Mouse (Mus musculus): ENCODE results near the gene Cntnap5a.

Gene Cntnap5a

DNA sequence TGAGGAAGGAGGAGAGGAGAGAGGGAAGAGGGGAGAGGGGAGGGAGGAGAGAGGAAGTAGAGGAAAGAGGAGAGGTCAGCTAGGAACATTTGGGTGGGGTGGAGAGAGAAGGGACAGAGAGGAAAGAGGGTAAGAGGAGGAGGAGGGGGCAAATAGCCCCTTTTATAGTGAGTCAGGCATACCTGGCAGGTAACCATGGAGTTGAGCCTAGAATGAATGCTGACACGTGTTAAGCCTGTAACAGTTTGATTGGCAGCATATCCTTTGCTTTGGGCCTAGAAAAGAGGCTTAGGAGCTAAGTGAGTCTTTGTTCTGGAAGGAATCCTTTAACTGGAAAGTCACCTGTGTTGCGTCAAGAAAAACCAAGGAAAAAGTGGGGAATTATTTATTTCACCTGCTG, 681.6 kb downstream of the Cntnap5a start:
- DNase-seq (ENCODE audit: low spot score in 2 of 2): no peak

GRCm38 (mm10) chr1:116366806-116367205, 682.2 kb downstream of the Cntnap5a start:
- DNase-seq (ENCODE audit: low spot score in 2 of 2): no peak

GRCm38 (mm10) chr1:116367572-116367971, 683.0 kb downstream of the Cntnap5a start:
- DNase-seq (ENCODE audit: low spot score in 2 of 2): no peak

GRCm38 (mm10) chr1:116370817-116371216, 686.3 kb downstream of the Cntnap5a start:
- DNase-seq (ENCODE audit: low spot score in 2 of 2): no peak

DNA sequence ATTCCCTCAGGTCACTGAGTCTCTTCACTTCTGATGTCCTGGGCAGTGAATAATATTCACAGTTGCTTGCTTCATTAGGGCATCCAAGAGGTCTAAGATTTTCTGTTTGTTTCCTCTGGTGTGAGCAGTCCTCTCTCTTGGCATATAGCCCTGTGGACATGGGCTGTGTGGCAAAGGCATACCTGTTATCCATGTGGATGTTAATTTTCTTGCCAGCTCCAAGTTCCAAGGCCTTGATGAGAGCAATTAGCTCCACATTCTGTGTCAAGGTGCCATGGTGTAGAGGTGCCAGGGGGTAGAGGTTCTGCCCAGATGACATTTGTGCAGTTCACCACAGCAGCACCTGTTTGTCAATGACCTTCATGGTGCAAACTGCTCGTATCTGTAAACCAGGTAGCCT, 689.0 kb downstream of the Cntnap5a start:
- DNase-seq (ENCODE audit: low spot score in 2 of 2): no peak

GRCm38 (mm10) chr1:116392390-116392789, 707.8 kb downstream of the Cntnap5a start:
- no peak for DNase-seq (ENCODE audit: low spot score in 2 of 2)

DNA sequence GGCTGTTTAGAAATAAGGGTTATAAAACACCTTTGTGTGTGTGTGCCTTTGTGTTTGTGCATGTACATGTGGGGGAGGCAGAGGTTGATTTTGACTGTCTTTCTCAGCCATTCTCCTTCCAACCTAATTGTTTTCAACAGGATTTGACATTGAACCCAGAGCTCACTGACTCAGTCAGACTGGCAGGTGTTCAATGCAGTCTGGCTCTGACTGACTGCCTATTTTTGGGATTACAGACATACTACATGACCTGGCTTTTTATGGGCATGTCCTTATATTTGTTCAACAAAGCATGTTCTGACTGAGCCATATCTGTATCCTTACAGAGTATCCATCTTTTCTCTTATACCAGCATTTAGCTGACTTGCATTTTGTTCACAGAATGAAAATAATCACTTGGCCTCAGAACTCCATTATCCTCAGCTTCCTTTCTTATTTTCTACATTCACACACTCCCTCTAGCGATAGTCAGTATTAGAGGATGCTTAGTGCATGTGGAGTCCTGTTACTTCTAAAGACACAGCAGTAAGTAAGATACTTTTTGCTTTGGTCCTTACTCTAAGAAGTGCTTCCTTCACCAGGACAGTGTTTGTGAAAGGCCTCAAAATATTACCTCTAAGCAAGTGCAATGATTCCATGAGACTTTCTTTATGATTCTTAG, 717.6 kb downstream of the Cntnap5a start:
- DNase-seq (ENCODE audit: low spot score in 2 of 2): no peak

DNA sequence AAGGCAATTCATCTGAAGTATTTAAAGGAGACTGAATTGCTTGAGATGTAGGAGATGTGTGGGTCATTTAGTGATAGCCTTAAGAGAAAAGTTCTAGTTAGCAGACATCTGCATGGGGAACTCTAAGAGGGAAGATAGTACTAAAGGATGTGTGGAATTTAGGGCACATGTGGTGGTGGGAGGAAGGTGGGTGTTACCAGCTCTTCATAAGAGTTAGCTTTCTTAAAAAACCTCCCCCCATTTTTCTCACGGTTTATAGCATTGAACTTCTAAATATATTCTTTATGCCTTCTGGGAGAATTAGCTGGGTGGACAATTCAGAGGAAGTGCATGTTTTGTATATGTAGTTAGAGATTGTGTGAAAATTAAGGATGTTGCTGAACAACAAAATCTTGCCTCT, 725.3 kb downstream of the Cntnap5a start:
- DNase-seq (ENCODE audit: low spot score in 2 of 2): no peak

DNA sequence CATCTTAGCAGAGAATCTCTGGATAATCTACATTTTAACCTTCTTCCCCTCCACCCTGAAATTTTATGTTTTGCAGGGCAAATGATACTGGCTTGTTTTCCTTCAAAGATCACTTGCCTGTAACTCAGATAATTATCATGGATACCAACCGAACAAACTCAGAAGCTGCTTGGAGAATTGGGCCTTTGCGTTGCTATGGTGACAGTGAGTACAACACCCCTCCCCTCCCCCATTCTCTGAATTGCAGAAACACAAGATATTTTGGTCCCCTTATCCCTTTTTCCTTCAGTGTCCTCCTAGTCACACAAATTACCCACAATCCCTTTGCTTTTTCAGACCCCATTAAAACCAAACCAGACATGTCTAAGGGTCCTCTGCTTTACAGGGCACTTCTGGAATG, 743.8 kb downstream of the Cntnap5a start:
- DNase-seq (ENCODE audit: low spot score in 2 of 2): no peak

- DNase-seq (ENCODE audit: low spot score in 2 of 2): no peak
These were observed 770.7 kb downstream of the Cntnap5a start for GRCm38 (mm10) chr1:116455115-116455717.

GRCm38 (mm10) chr1:116477703-116478102, 793.1 kb downstream of the Cntnap5a start:
- DNase-seq (ENCODE audit: low spot score in 2 of 2): peak; percentile 13 to 36

DNA sequence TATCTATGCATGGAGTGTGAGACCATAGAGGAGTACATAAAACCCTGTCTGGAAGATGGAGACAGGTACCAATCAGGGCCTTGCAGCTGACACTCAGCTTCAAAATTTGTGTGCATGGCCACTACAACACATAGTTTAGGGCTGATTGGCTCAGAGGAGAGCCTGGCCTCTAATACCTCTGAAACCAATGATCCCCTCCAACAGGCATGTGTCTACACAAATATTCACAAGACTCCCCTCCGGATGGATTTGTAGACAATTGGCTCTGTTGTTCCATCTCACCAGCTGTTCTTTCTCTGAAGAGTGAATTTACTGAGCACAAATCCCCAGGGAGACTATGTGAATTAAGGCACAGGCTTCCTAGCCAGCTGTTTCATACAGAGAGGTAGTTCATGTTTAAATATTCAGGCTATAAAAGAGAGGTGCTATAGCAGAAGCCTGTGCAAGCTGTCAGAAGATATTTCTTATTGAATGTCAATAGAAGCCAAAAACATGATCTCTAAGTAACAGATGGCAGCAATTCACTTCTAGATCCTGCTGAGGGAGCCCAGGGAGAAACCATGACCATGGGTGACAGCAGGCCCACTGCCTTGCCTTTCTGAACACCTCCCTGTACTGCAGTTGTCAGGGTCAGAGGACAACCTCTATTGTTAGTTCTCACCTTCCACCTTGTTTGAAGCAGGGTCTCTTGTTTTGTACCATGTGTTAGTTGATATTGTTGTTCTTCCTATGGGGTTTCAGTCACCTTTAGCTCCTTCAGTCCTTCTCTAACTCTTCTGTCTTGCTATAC, 804.4 kb downstream of the Cntnap5a start:
- no peak for DNase-seq (ENCODE audit: low spot score in 2 of 2)

DNA sequence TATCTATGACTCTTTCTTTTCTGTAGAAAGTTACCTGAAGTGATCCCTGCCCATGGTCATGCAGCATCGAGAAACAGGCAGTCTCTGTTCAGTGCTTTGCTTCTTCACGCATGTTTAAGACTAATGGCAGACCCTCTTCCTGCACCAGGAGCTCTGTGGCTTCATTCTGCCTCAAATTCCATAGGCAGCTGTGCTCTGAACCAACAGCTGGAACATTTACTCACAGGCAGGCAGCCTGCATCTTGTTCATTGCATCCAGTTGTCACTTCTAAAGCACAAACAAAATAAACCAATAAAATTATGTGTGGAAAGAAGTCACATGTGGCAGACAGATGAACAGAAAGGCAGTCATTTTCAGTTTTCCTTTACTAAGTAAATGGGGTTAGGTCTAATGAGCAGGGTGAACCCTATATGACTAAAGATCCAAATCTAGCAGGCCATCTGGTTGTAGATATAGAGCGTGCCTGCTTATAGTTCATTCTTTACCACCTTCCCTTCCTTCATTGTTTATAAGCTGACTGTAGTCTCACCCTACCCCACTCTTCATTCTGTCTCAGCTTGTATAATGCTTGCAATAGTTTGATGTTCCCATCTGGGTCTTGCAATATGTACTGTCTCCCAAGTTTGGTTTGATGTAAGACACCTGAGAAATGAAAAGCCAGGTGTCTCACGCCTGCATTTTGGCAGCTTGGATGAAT, 893.6 kb downstream of the Cntnap5a start:
- no peak for DNase-seq (ENCODE audit: low spot score in 2 of 2)

- no peak for DNase-seq (ENCODE audit: low spot score in 2 of 2)
These were observed 931.7 kb downstream of the Cntnap5a start for GRCm38 (mm10) chr1:116616272-116616671.

Data from frontal cortex, postnatal 14 days (tissue).